Mouse (Mus musculus) brain, embryonic 14.5 days (tissue): ENCODE results near the gene Btaf1. TPM values are rescaled to one million over a fixed set of nuclear protein-coding genes. Genes with fewer than 3 reads are reported as not detected.
A peak's percentile ranks its signal among the peaks of the same experiment; 100 is the strongest.

Experiments
- DNase-seq: peaks from one replicate; pipeline ENCODE4 v3.0.0-alpha.2; 2011; ENCODE audit warnings: low read depth
- CTCF ChIP-seq: fragments of 200-500 bp; IDR thresholded peaks from 2 replicates; pipeline ENCODE4 v1.5.1; 2012; ENCODE audit warnings: inconsistent platforms, mild to moderate bottlenecking, moderate library complexity, borderline replicate concordance; ENCODE audit not compliant: insufficient read depth, insufficient read length; ENCODE audit errors: extremely low read depth
- POLR2A ChIP-seq: fragments of 200-500 bp; IDR thresholded peaks from 2 replicates; pipeline ENCODE4 v1.6.1; 2012; ENCODE audit warnings: mild to moderate bottlenecking, inconsistent platforms, borderline replicate concordance; ENCODE audit not compliant: poor library complexity, insufficient read depth, insufficient read length, severe bottlenecking; ENCODE audit errors: extremely low read depth
- polyA plus RNA-seq: library from polyadenylated mRNA; depleted of rRNA; stranded (reverse); fragments of >200 nt; gene quantifications from 2 replicates; pipeline ENCODE4 v1.2.3, GENCODE M21; 2012

The Btaf1 gene
- polyA plus RNA-seq, 1 experiment, result 15.6 TPM

- DNase-seq, result no peak
- TF ChIP-seq POLR2A, result no peak
- TF ChIP-seq CTCF, result no peak
Observed at GRCm38 (mm10) chr19:37013461-37013860, 87.6 kb downstream of the Btaf1 start.

- no peak for DNase-seq
- TF ChIP-seq CTCF (no peak), POLR2A (no peak)
Observed at GRCm38 (mm10) chr19:37014173-37014939, 88.5 kb downstream of the Btaf1 start.

- DNase-seq, result no peak
Observed at GRCm38 (mm10) chr19:37016890-37017289, 91.0 kb downstream of the Btaf1 start.

GRCm38 (mm10) chr19:37018411-37018810, 92.5 kb downstream of the Btaf1 start:
- no peak for TF ChIP-seq CTCF
- TF ChIP-seq POLR2A, result no peak; the same call in 1 of the 2 replicates
- DNase-seq, result peak; percentile 91

More at GRCm38 (mm10) chr19:37016890-37017289, 91.0 kb downstream of the Btaf1 start:
- TF ChIP-seq CTCF (no peak), POLR2A (no peak)

GRCm38 (mm10) chr19:37018931-37019330, 93.1 kb downstream of the Btaf1 start:
- no peak for TF ChIP-seq CTCF
- no peak for TF ChIP-seq POLR2A
- no peak for DNase-seq

- TF ChIP-seq POLR2A, result no peak
- no peak for TF ChIP-seq CTCF
Observed at GRCm38 (mm10) chr19:37020531-37020930, 94.7 kb downstream of the Btaf1 start.

GRCm38 (mm10) chr19:37020951-37021350, 95.1 kb downstream of the Btaf1 start:
- no peak for DNase-seq
- TF ChIP-seq CTCF, result no peak
- TF ChIP-seq POLR2A, result no peak

More at GRCm38 (mm10) chr19:37020531-37020930, 94.7 kb downstream of the Btaf1 start:
- no peak for DNase-seq

- TF ChIP-seq POLR2A (no peak), CTCF (no peak)
- no peak for DNase-seq
Observed at GRCm38 (mm10) chr19:37022146-37022545, 96.3 kb downstream of the Btaf1 start.

GRCm38 (mm10) chr19:37025839-37026319, 100.0 kb downstream of the Btaf1 start:
- peak; percentile 25 for DNase-seq
- TF ChIP-seq POLR2A (no peak), CTCF (no peak)

- TF ChIP-seq CTCF (no peak), POLR2A (no peak)
- DNase-seq, result no peak
Observed at GRCm38 (mm10) chr19:37026408-37026807, 100.5 kb downstream of the Btaf1 start.

- peak; percentile 22 for DNase-seq
- TF ChIP-seq CTCF (no peak), POLR2A (no peak)
Observed at GRCm38 (mm10) chr19:37029771-37030170, 103.9 kb downstream of the Btaf1 start.

GRCm38 (mm10) chr19:37031446-37031845, 105.6 kb downstream of the Btaf1 start:
- no peak for DNase-seq
- TF ChIP-seq CTCF (no peak), POLR2A (no peak)

GRCm38 (mm10) chr19:37032364-37032763, 106.5 kb downstream of the Btaf1 start:
- no peak for TF ChIP-seq POLR2A
- no peak for TF ChIP-seq CTCF
- no peak for DNase-seq

- DNase-seq, result no peak
- TF ChIP-seq POLR2A, result no peak
Observed at GRCm38 (mm10) chr19:37040906-37041305, 115.0 kb downstream of the Btaf1 start.

GRCm38 (mm10) chr19:37044431-37044830, 118.6 kb downstream of the Btaf1 start:
- peak; percentile 51 for DNase-seq
- TF ChIP-seq POLR2A (no peak), CTCF (no peak)

- no peak for TF ChIP-seq CTCF
- DNase-seq, result no peak
Observed at GRCm38 (mm10) chr19:37048507-37048906, 122.6 kb downstream of the Btaf1 start.
